Mouse (Mus musculus): ENCODE measurements at regions not wholly inside any gene's neighbourhood (a gene's known extent, or its start where the extent isn't known, plus 50 kb on each side); places are given as distances from the start of the nearest gene placed in this dataset.

DNA sequence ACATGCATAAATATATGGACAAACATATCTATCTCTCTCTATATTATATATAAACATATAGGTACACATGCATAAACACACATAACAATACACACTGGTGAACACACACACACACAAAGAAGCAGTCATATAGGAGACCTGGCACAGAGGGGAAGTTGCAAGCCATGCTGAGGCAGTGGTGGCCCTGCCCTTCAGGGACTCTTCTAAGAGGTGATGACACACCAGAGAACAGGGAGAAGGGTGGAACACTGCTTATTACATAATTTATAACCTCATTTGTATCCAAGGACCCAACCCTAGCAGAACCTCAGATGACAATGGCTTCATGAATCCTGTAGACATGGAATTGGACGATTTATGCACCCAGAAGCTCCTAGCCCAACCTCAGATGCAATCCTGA is 199.9 kb downstream of the Tgfb2 start:
- TF ChIP-seq CTCF (conservative IDR thresholded peaks at IDR 0.05; ENCODE audit: low read length) (no peak), POU5F1 (IDR thresholded peaks at IDR 0.05; ENCODE audit: borderline replicate concordance, low read length) (no peak)
